Mouse (Mus musculus) erythroblast, embryonic 14.5 days (primary cell): ENCODE measurements around the gene Cct8. TPM values are rescaled to one million over a fixed set of nuclear protein-coding genes. Genes with fewer than 3 reads are reported as not detected.
"Not testable (repeated sequence)": the region's sequence is repeated elsewhere in the genome, so short reads cannot be mapped to it uniquely, and the experiment has no call there.

Source experiments
- H3K27me3 ChIP-seq: 2 replicates; pipeline ENCODE4 v1.6.1; 2012; ENCODE audit warnings: inconsistent platforms; ENCODE audit not compliant: control insufficient read depth
- H3K36me3 ChIP-seq: 2 replicates; pipeline ENCODE4 v1.6.1; 2012; ENCODE audit warnings: mild to moderate bottlenecking, inconsistent platforms; ENCODE audit not compliant: control insufficient read depth
- H3K4me1 ChIP-seq: 2 replicates; pipeline ENCODE4 v1.6.1; 2012; ENCODE audit warnings: inconsistent platforms; ENCODE audit not compliant: control insufficient read depth
- H3K4me3 ChIP-seq: replicated peaks from 2 replicates; pipeline ENCODE3; 2012; ENCODE audit warnings: moderate library complexity, mild to moderate bottlenecking, inconsistent platforms
- H3K9me3 ChIP-seq: 2 replicates; pipeline ENCODE4 v1.6.1; 2012; ENCODE audit warnings: low read length, inconsistent platforms, mixed read lengths; ENCODE audit not compliant: control insufficient read depth
- GATA1 ChIP-seq: IDR thresholded peaks from 2 replicates; pipeline ENCODE4 v1.6.1; 2012; ENCODE audit warnings: low read length, inconsistent platforms, mixed read lengths
- TAL1 ChIP-seq: IDR thresholded peaks from 3 replicates; pipeline ENCODE4 v1.6.1; 2012; ENCODE audit warnings: low read length, inconsistent platforms, mixed read lengths
- polyA plus RNA-seq: library from polyadenylated mRNA; stranded (reverse); fragments of >175 nt; gene quantifications from 2 replicates; pipeline ENCODE4 v1.2.3, GENCODE M21; 2012

Gene Cct8
- polyA plus RNA-seq, 1 experiment: 5.3 TPM

GRCm38 (mm10) chr16:87496728-87497127 lies 1.1 kb upstream of the Cct8 start:
- H3K4me3 ChIP-seq: peak overlapping the region; percentile 79
- peaks cover 27% of the 10 kb centered on the region for H3K36me3 ChIP-seq
- TF ChIP-seq GATA1 (no peak), TAL1 (no peak)
- H3K27me3 ChIP-seq: no peaks in the 10 kb centered on the region
- no peaks in the 10 kb centered on the region for H3K9me3 ChIP-seq
- H3K4me1 ChIP-seq: peaks cover 44% of the 10 kb centered on the region

- Histone ChIP-seq H3K27me3 (no peaks in the 10 kb centered on the region), H3K4me1 (peaks cover 35% of the 10 kb centered on the region), H3K4me3 (peak overlapping the region; percentile 79), H3K36me3 (peaks cover 43% of the 10 kb centered on the region), H3K9me3 (no peaks in the 10 kb centered on the region)
- TF ChIP-seq TAL1 (no peak), GATA1 (no peak)
Observed at GRCm38 (mm10) chr16:87494955-87495655, 568 bp downstream of the Cct8 start.

GRCm38 (mm10) chr16:87492191-87492792 lies 3.4 kb downstream of the Cct8 start:
- H3K9me3 ChIP-seq, H3K27me3 ChIP-seq, H3K4me3 ChIP-seq: not testable (repeated sequence)
- peaks cover 70% of the 10 kb centered on the region for H3K36me3 ChIP-seq
- H3K4me1 ChIP-seq: peaks cover 26% of the 10 kb centered on the region

GRCm38 (mm10) chr16:87488605-87489004 lies 7.1 kb downstream of the Cct8 start:
- no peak for TF ChIP-seq GATA1
- no peak for TF ChIP-seq TAL1

GRCm38 (mm10) chr16:87486739-87487138 lies 8.9 kb downstream of the Cct8 start:
- Histone ChIP-seq H3K36me3 (peaks cover 96% of the 10 kb centered on the region), H3K4me1 (no peaks in the 10 kb centered on the region), H3K27me3 (no peaks in the 10 kb centered on the region), H3K9me3 (no peaks in the 10 kb centered on the region), H3K4me3 (no peak overlapping the region)
- no peak for TF ChIP-seq TAL1
- TF ChIP-seq GATA1: no peak

More at GRCm38 (mm10) chr16:87488605-87489004, 7.1 kb downstream of the Cct8 start:
- no peaks in the 10 kb centered on the region for H3K4me1 ChIP-seq
- H3K36me3 ChIP-seq: peaks cover 97% of the 10 kb centered on the region
- no peaks in the 10 kb centered on the region for H3K9me3 ChIP-seq
- no peaks in the 10 kb centered on the region for H3K27me3 ChIP-seq
- H3K4me3 ChIP-seq: no peak overlapping the region

GRCm38 (mm10) chr16:87484367-87484766 lies 11.3 kb downstream of the Cct8 start:
- no peak for TF ChIP-seq GATA1
- no peak for TF ChIP-seq TAL1
- Histone ChIP-seq H3K36me3 (peaks cover 91% of the 10 kb centered on the region), H3K4me3 (no peak overlapping the region), H3K4me1 (no peaks in the 10 kb centered on the region), H3K9me3 (no peaks in the 10 kb centered on the region), H3K27me3 (no peaks in the 10 kb centered on the region)

- Histone ChIP-seq H3K9me3 (no peaks in the 10 kb centered on the region), H3K4me3 (no peak overlapping the region), H3K36me3 (peaks cover 87% of the 10 kb centered on the region), H3K27me3 (no peaks in the 10 kb centered on the region), H3K4me1 (no peaks in the 10 kb centered on the region)
- TF ChIP-seq TAL1 (no peak), GATA1 (no peak)
Observed at GRCm38 (mm10) chr16:87470579-87470978, 25.1 kb downstream of the Cct8 start.

- Histone ChIP-seq H3K4me1 (peaks cover 31% of the 10 kb centered on the region), H3K9me3 (no peaks in the 10 kb centered on the region), H3K4me3 (no peak overlapping the region), H3K27me3 (no peaks in the 10 kb centered on the region), H3K36me3 (peaks cover 45% of the 10 kb centered on the region)
- no peak for TF ChIP-seq TAL1
- TF ChIP-seq GATA1: no peak
Observed at GRCm38 (mm10) chr16:87458752-87459151, 36.9 kb downstream of the Cct8 start.

GRCm38 (mm10) chr16:87455180-87455611 lies 40.5 kb downstream of the Cct8 start:
- TF ChIP-seq TAL1: no peak
- no peak for TF ChIP-seq GATA1
- Histone ChIP-seq H3K36me3 (peaks cover 13% of the 10 kb centered on the region), H3K27me3 (no peaks in the 10 kb centered on the region; the same call in 1 of the 2 replicates), H3K4me3 (peak overlapping the region; percentile 95), H3K9me3 (peaks cover 2% of the 10 kb centered on the region; the same call in 1 of the 2 replicates), H3K4me1 (peaks cover 34% of the 10 kb centered on the region)
